Mouse (Mus musculus): ENCODE data around the gene Capn12. TPM values are rescaled to one million over a fixed set of nuclear protein-coding genes. Genes with fewer than 3 reads are reported as not detected.
A peak's percentile ranks its signal among the peaks of the same experiment; 100 is the strongest.

Gene Capn12
- 0.57 and 0.80 TPM in 2 replicates for polyA plus RNA-seq (2015; fragmentation: Nextera tagmentation; extraction: Ambion mirVana)

- Histone ChIP-seq H3K27ac (replicated peaks) (no peak within 1 kb of the TSS), H3K9ac (replicated peaks) (no peak within 1 kb of the TSS), H3K27me3 (no peaks in the 10 kb centered on the region), H3K4me2 (replicated peaks) (no peak within 1 kb of the TSS), H3K9me3 (no peaks in the 10 kb centered on the region), H3K4me1 (no peaks in the 10 kb centered on the region), H3K4me3 (no peak within 1 kb of the TSS), H3K36me3 (no peaks in the 10 kb centered on the region)
- 35% methylated on average over 13 of the region's 13 CpGs for WGBS
- no peak for ATAC-seq (replicated peaks)
Measured at GRCm38 (mm10) chr7:28881199-28881598, at the start of gene Capn12. Gene Capn12, plus strand, starts transcription at chr7:28881422.

GRCm38 (mm10) chr7:28832137-28832536 is 49.1 kb upstream of the Capn12 start:
- Histone ChIP-seq H3K9ac (replicated peaks) (no peak overlapping the region), H3K4me1 (no peaks in the 10 kb centered on the region), H3K4me3 (no peak overlapping the region), H3K36me3 (peaks cover 12% of the 10 kb centered on the region; the same call in 1 of the 2 replicates), H3K4me2 (replicated peaks) (no peak overlapping the region), H3K27me3 (no peaks in the 10 kb centered on the region), H3K27ac (replicated peaks) (no peak overlapping the region), H3K9me3 (no peaks in the 10 kb centered on the region)
- no peak for ATAC-seq (replicated peaks)
- WGBS = 84% methylated on average over 6 of the region's 6 CpGs

- Histone ChIP-seq H3K4me1 (no peaks in the 10 kb centered on the region), H3K27me3 (no peaks in the 10 kb centered on the region), H3K36me3 (peaks cover 12% of the 10 kb centered on the region; the same call in 1 of the 2 replicates), H3K4me2 (replicated peaks) (no peak within 1 kb of the TSS), H3K9ac (replicated peaks) (no peak within 1 kb of the TSS), H3K27ac (replicated peaks) (no peak within 1 kb of the TSS), H3K9me3 (no peaks in the 10 kb centered on the region), H3K4me3 (no peak within 1 kb of the TSS)
- WGBS = 89% methylated on average over 6 of the region's 6 CpGs
- ATAC-seq (replicated peaks) = no peak
Measured at GRCm38 (mm10) chr7:28833723-28834347, 47.4 kb upstream of the Capn12 start, which contains the start of gene Lgals4. Gene Lgals4, plus strand, starts transcription at chr7:28833854.

- Histone ChIP-seq H3K9ac (replicated peaks) (no peak overlapping the region), H3K4me1 (no peaks in the 10 kb centered on the region), H3K27me3 (no peaks in the 10 kb centered on the region), H3K36me3 (no peaks in the 10 kb centered on the region), H3K9me3 (no peaks in the 10 kb centered on the region), H3K4me3 (no peak overlapping the region), H3K27ac (replicated peaks) (no peak overlapping the region), H3K4me2 (replicated peaks) (no peak overlapping the region)
- ATAC-seq (replicated peaks) = no peak
- 87% methylated on average over 5 of the region's 5 CpGs for WGBS
Measured at GRCm38 (mm10) chr7:28836936-28837335, 44.3 kb upstream of the Capn12 start.

GRCm38 (mm10) chr7:28838331-28838730 is 42.9 kb upstream of the Capn12 start:
- Histone ChIP-seq H3K4me1 (no peaks in the 10 kb centered on the region), H3K9me3 (no peaks in the 10 kb centered on the region), H3K9ac (replicated peaks) (no peak overlapping the region), H3K36me3 (no peaks in the 10 kb centered on the region), H3K27me3 (no peaks in the 10 kb centered on the region), H3K27ac (replicated peaks) (no peak overlapping the region), H3K4me3 (no peak overlapping the region), H3K4me2 (replicated peaks) (no peak overlapping the region)
- ATAC-seq (replicated peaks) = no peak
- 86% methylated on average over 9 of the region's 9 CpGs for WGBS

- Histone ChIP-seq H3K27ac (replicated peaks) (no peak overlapping the region), H3K9ac (replicated peaks) (no peak overlapping the region), H3K36me3 (no peaks in the 10 kb centered on the region), H3K4me3 (no peak overlapping the region), H3K4me1 (no peaks in the 10 kb centered on the region), H3K4me2 (replicated peaks) (no peak overlapping the region), H3K9me3 (no peaks in the 10 kb centered on the region), H3K27me3 (no peaks in the 10 kb centered on the region)
- ATAC-seq (replicated peaks) = no peak
- 79% methylated on average over 1 of the region's 1 CpGs for WGBS
Measured at GRCm38 (mm10) chr7:28847273-28847672, 33.9 kb upstream of the Capn12 start.

GRCm38 (mm10) chr7:28849700-28850236 is 31.5 kb upstream of the Capn12 start:
- H3K27me3 ChIP-seq = no peaks in the 10 kb centered on the region
- ATAC-seq (replicated peaks) = no peak
- no peak overlapping the region for H3K4me2 ChIP-seq (replicated peaks)
- no peak overlapping the region for H3K4me3 ChIP-seq
- H3K27ac ChIP-seq (replicated peaks) = no peak overlapping the region
- no peaks in the 10 kb centered on the region for H3K36me3 ChIP-seq
- H3K4me1 ChIP-seq = no peaks in the 10 kb centered on the region
- no peaks in the 10 kb centered on the region for H3K9me3 ChIP-seq
- no peak overlapping the region for H3K9ac ChIP-seq (replicated peaks)
- WGBS = 65% methylated on average over 1 of the region's 1 CpGs

- WGBS = 90% methylated on average over 4 of the region's 4 CpGs
- Histone ChIP-seq H3K36me3 (no peaks in the 10 kb centered on the region), H3K4me3 (no peak overlapping the region), H3K9me3 (no peaks in the 10 kb centered on the region), H3K4me1 (no peaks in the 10 kb centered on the region), H3K9ac (replicated peaks) (no peak overlapping the region), H3K27me3 (no peaks in the 10 kb centered on the region), H3K27ac (replicated peaks) (no peak overlapping the region), H3K4me2 (replicated peaks) (no peak overlapping the region)
- ATAC-seq (replicated peaks) = no peak
Measured at GRCm38 (mm10) chr7:28850642-28851041, 30.6 kb upstream of the Capn12 start.

GRCm38 (mm10) chr7:28859953-28860352 is 21.3 kb upstream of the Capn12 start:
- no peak overlapping the region for H3K4me3 ChIP-seq
- no peak overlapping the region for H3K9ac ChIP-seq (replicated peaks)
- no peaks in the 10 kb centered on the region for H3K27me3 ChIP-seq
- no peak overlapping the region for H3K27ac ChIP-seq (replicated peaks)
- WGBS = 92% methylated on average over 2 of the region's 2 CpGs
- H3K4me2 ChIP-seq (replicated peaks) = no peak overlapping the region
- H3K36me3 ChIP-seq = no peaks in the 10 kb centered on the region
- H3K4me1 ChIP-seq = peaks cover 7% of the 10 kb centered on the region; the same call in 1 of the 2 replicates
- no peak for ATAC-seq (replicated peaks)
- no peaks in the 10 kb centered on the region for H3K9me3 ChIP-seq

- H3K27ac ChIP-seq (replicated peaks) = no peak overlapping the region
- 87% methylated on average over 6 of the region's 6 CpGs for WGBS
- ATAC-seq (replicated peaks) = no peak
- H3K27me3 ChIP-seq = no peaks in the 10 kb centered on the region
- peaks cover 11% of the 10 kb centered on the region for H3K4me1 ChIP-seq
- H3K36me3 ChIP-seq = no peaks in the 10 kb centered on the region
- no peak overlapping the region for H3K9ac ChIP-seq (replicated peaks)
- H3K4me2 ChIP-seq (replicated peaks) = no peak overlapping the region
- H3K9me3 ChIP-seq = no peaks in the 10 kb centered on the region
- no peak overlapping the region for H3K4me3 ChIP-seq
Measured at GRCm38 (mm10) chr7:28860898-28861297, 20.3 kb upstream of the Capn12 start.

GRCm38 (mm10) chr7:28862817-28863499 is 18.3 kb upstream of the Capn12 start:
- H3K4me3 ChIP-seq = no peak overlapping the region
- no peak overlapping the region for H3K9ac ChIP-seq (replicated peaks)
- peaks cover 15% of the 10 kb centered on the region for H3K4me1 ChIP-seq
- H3K4me2 ChIP-seq (replicated peaks) = no peak overlapping the region
- WGBS = 85% methylated on average over 15 of the region's 15 CpGs
- no peak overlapping the region for H3K27ac ChIP-seq (replicated peaks)
- no peaks in the 10 kb centered on the region for H3K36me3 ChIP-seq
- H3K27me3 ChIP-seq = no peaks in the 10 kb centered on the region
- ATAC-seq (replicated peaks) = no peak
- H3K9me3 ChIP-seq = no peaks in the 10 kb centered on the region

GRCm38 (mm10) chr7:28863540-28863939 is 17.7 kb upstream of the Capn12 start, which contains the start of gene Lgals7:
Gene Lgals7, plus strand, starts transcription at chr7:28863853.
- Histone ChIP-seq H3K4me2 (replicated peaks) (peak within 1 kb of the TSS; percentile 16; the same call in 1 of the 2 replicates), H3K27ac (replicated peaks) (no peak within 1 kb of the TSS), H3K4me3 (no peak within 1 kb of the TSS), H3K9ac (replicated peaks) (no peak within 1 kb of the TSS), H3K4me1 (peaks cover 15% of the 10 kb centered on the region), H3K27me3 (no peaks in the 10 kb centered on the region), H3K36me3 (no peaks in the 10 kb centered on the region), H3K9me3 (no peaks in the 10 kb centered on the region)
- no peak for ATAC-seq (replicated peaks)
- WGBS = 88% methylated on average over 6 of the region's 6 CpGs

All from forebrain, embryonic 15.5 days (tissue).